ENCODE assay signal across 9 mouse cellular contexts in the genomic region with DNA sequence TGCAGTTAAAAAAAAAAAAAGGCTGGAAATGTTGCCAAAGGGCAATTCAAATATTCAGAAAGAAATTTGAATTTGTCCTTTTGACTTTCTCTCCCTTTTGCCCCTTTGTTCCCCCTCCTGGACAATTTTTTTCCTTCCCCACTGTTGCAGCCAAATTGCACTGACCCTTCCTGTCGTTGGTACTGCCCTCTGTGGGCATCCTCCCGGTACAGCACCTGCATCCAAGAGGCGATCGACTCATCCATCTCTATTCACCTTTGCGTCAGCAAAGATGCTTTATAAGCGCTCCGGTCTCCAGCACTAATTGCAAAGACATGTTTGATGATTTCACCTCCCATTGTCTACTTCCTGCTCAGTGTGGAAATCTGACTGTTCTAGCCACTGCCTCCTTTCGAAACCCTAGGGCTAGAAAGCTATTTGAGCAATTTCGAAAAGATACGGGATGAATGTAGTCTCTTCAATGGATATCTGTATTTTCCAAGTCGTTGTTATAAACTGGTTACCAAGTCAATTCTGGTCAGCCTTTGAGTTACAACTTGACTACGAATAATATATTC. TPM values are rescaled to one million over a fixed set of nuclear protein-coding genes. Genes with fewer than 3 reads are reported as not detected.
DNase-seq lines count a peak whose midpoint lies in the region; ATAC-seq and TF ChIP-seq lines count a peak whose summit lies in the region.
"Had no signal": no experiment of that assay in that cellular context is flagged by ENCODE, and none has a peak within 500 bp of the region (broad histone marks: within the 10 kb centered on the region; RNA-seq: fewer than 3 reads in every experiment).

No protein-coding gene starts in this region.

- ATAC-seq in intestine, postnatal 0 days = no peak
- ATAC-seq in intestine, embryonic 16.5 days = no peak
- ATAC-seq in Patski = no peak
- ATAC-seq in limb, embryonic 13.5 days (ENCODE audit: low FRiP score, low read depth) = no peak

- no peak overlapping the region for H3K4me2 ChIP-seq in intestine, postnatal 0 days (replicated peaks; ENCODE audit: low read depth)
- no peak overlapping the region for H3K4me2 ChIP-seq in intestine, embryonic 16.5 days (ENCODE audit: low read depth, low read length)
- peak overlapping the region; percentile 95; the same call in 1 of the 2 replicates for H3K4me2 ChIP-seq in limb, embryonic 13.5 days (replicated peaks)

- no peak for DNase-seq in Patski (ENCODE audit: low read depth, low spot score)
- DNase-seq in right cerebral cortex, postnatal 14 days = no peak
- no peak for DNase-seq in adrenal gland, postnatal 36 days
- DNase-seq in gastrocnemius, adult 18-20 months (ENCODE audit: low spot score) = no peak

- H3K9ac ChIP-seq in intestine, postnatal 0 days (ENCODE audit: low read depth, low read length) = no peak overlapping the region
- H3K9ac ChIP-seq in intestine, embryonic 16.5 days (ENCODE audit: low read depth, low read length) = no peak overlapping the region
- no peak overlapping the region for H3K9ac ChIP-seq in limb, embryonic 13.5 days
- H3K9ac ChIP-seq: embryonic facial prominence, embryonic 12.5 days had no signal

- peaks cover 8% of the 10 kb centered on the region for H3K27me3 ChIP-seq in intestine, postnatal 0 days (replicated peaks; ENCODE audit: control insufficient read depth, insufficient read depth, low read length)
- no peaks in the 10 kb centered on the region for H3K27me3 ChIP-seq in intestine, embryonic 16.5 days (replicated peaks; ENCODE audit: control insufficient read depth, insufficient read depth, low read length)
- no peaks in the 10 kb centered on the region for H3K27me3 ChIP-seq in Patski
- H3K27me3 ChIP-seq in limb, embryonic 13.5 days = peaks cover 37% of the 10 kb centered on the region

- no peak overlapping the region for H3K27ac ChIP-seq in intestine, postnatal 0 days (ENCODE audit: low read depth, low read length)
- H3K27ac ChIP-seq in intestine, embryonic 16.5 days (ENCODE audit: low read length) = no peak overlapping the region
- no peak overlapping the region for H3K27ac ChIP-seq in cortical plate, adult 2 months (ENCODE audit: insufficient read depth, low read length)
- H3K27ac ChIP-seq in limb, embryonic 13.5 days = no peak overlapping the region
- H3K27ac ChIP-seq: embryonic facial prominence, embryonic 12.5 days had no signal

- no peak for TF ChIP-seq POLR2A in cortical plate, adult 2 months (IDR thresholded peaks at IDR 0.05; ENCODE audit: extremely low read depth, insufficient read depth, low read length)

- POLR2A ChIA-PET in Patski (lab: Charles Lee) = no interaction called here

- CTCF ChIA-PET in Patski (lab: Charles Lee) = no interaction called here

- H3K4me1 ChIP-seq in intestine, postnatal 0 days (replicated peaks; ENCODE audit: control insufficient read depth, insufficient read depth, low read length) = no peaks in the 10 kb centered on the region; the same call in 1 of the 2 replicates
- H3K4me1 ChIP-seq in intestine, embryonic 16.5 days (ENCODE audit: control insufficient read depth, insufficient read depth, low read length) = peaks cover 12% of the 10 kb centered on the region
- no peaks in the 10 kb centered on the region for H3K4me1 ChIP-seq in cortical plate, adult 2 months (ENCODE audit: control insufficient read depth, insufficient read depth, low read length)
- H3K4me1 ChIP-seq in limb, embryonic 13.5 days = peaks cover 14% of the 10 kb centered on the region

- H3K36me3 ChIP-seq in intestine, postnatal 0 days (ENCODE audit: control insufficient read depth, insufficient read depth) = no peaks in the 10 kb centered on the region
- H3K36me3 ChIP-seq in intestine, embryonic 16.5 days (ENCODE audit: control insufficient read depth, insufficient read depth, low read length) = no peaks in the 10 kb centered on the region
- no peaks in the 10 kb centered on the region for H3K36me3 ChIP-seq in limb, embryonic 13.5 days
- H3K36me3 ChIP-seq: embryonic facial prominence, embryonic 12.5 days had no signal

- H3K4me3 ChIP-seq in intestine, postnatal 0 days (ENCODE audit: low read depth, low read length) = no peak overlapping the region
- no peak overlapping the region for H3K4me3 ChIP-seq in intestine, embryonic 16.5 days (ENCODE audit: low read length)
- peak overlapping the region; percentile 78; the same call in 1 of the 2 replicates for H3K4me3 ChIP-seq in cortical plate, adult 2 months (ENCODE audit: insufficient read depth, low read length)
- H3K4me3 ChIP-seq in limb, embryonic 13.5 days = no peak overlapping the region

- in situ Hi-C loops in Patski (cut with MboI; ENCODE audit: low pct_unique_long_range_greater_than_20kb) = no loop called here

- TF ChIP-seq CTCF in intestine, postnatal 0 days (IDR thresholded peaks at IDR 0.05; ENCODE audit: low read depth) = peak; percentile 43
- TF ChIP-seq CTCF in Patski (IDR thresholded peaks at IDR 0.05) = peak; percentile 52
- TF ChIP-seq CTCF in cortical plate, adult 2 months (IDR thresholded peaks at IDR 0.05; ENCODE audit: extremely low read depth, insufficient read depth, low read length) = peak; percentile 32

- 41% methylated on average over 12 of the region's 12 CpGs for WGBS in intestine, postnatal 0 days
- 41% methylated on average over 12 of the region's 12 CpGs for WGBS in intestine, embryonic 16.5 days
- 43% methylated on average over 12 of the region's 12 CpGs for WGBS in limb, embryonic 13.5 days

- H3K9me3 ChIP-seq in intestine, postnatal 0 days (ENCODE audit: control insufficient read depth) = no peaks in the 10 kb centered on the region
- no peaks in the 10 kb centered on the region for H3K9me3 ChIP-seq in intestine, embryonic 16.5 days (ENCODE audit: control insufficient read depth, low read length)
- no peaks in the 10 kb centered on the region for H3K9me3 ChIP-seq in limb, embryonic 13.5 days
- H3K9me3 ChIP-seq: embryonic facial prominence, embryonic 12.5 days had no signal

RNA-seq across cellular contexts. Expression of a gene that starts 1.0 kb away (rescaled TPM):
- polyA plus RNA-seq in intestine, postnatal 0 days (2015; fragmentation: Nextera tagmentation; extraction: Ambion mirVana) = 1.7 and 2.0 TPM in 2 replicates
- 1.0 and 1.1 TPM in 2 replicates for polyA plus RNA-seq in intestine, embryonic 16.5 days (2015; fragmentation: Nextera tagmentation; extraction: Ambion mirVana)
- 4.1 TPM for polyA plus RNA-seq in Patski (2021)
- polyA plus RNA-seq in cortical plate, adult 2 months (2012; rRNA removed) = 15.1 and 16.2 TPM in 2 replicates
- 2.0 and 2.1 TPM in 2 replicates for polyA plus RNA-seq in limb, embryonic 13.5 days (2015; fragmentation: Nextera tagmentation; extraction: Ambion mirVana)
- 1 to 10 TPM; 4.2 to 5.2 TPM for total RNA-seq in adrenal gland, postnatal 36 days (2021)
- total RNA-seq in gastrocnemius, adult 18-20 months (2021) = 10 to 100 TPM; 17.5 to 29.4 TPM

RNA-seq across cellular contexts. Expression of a gene that starts 15.4 kb away (rescaled TPM):
- 115 and 120 TPM in 2 replicates for polyA plus RNA-seq in intestine, postnatal 0 days (2015; fragmentation: Nextera tagmentation; extraction: Ambion mirVana)
- polyA plus RNA-seq in intestine, embryonic 16.5 days (2015; fragmentation: Nextera tagmentation; extraction: Ambion mirVana) = 136 and 155 TPM in 2 replicates
- polyA plus RNA-seq in Patski (2021) = 146 TPM
- polyA plus RNA-seq in cortical plate, adult 2 months (2012; rRNA removed) = 41.4 and 46.1 TPM in 2 replicates
- 345 and 372 TPM in 2 replicates for polyA plus RNA-seq in limb, embryonic 13.5 days (2015; fragmentation: Nextera tagmentation; extraction: Ambion mirVana)
- 10 to 100 TPM; 62.7 to 71.1 TPM for total RNA-seq in adrenal gland, postnatal 36 days (2021)
- total RNA-seq in gastrocnemius, adult 18-20 months (2021) = 10 to 100 TPM; 36.0 to 36.8 TPM
